Mouse (Mus musculus) intestine, embryonic 16.5 days (tissue): ENCODE results near the gene Pagr1b. TPM values are rescaled to one million over a fixed set of nuclear protein-coding genes. Genes with fewer than 3 reads are reported as not detected.

Source experiments
- ATAC-seq: fragments of 200-750 bp; cut with Nextera tagmentation; 2 replicates; pipeline ENCODE4 v1.8.0; 2017; ENCODE audit warnings: moderate TSS enrichment, moderate library complexity
- H3K27ac ChIP-seq: fragments of 300-500 bp; sonication (generic); 2 replicates; pipeline ENCODE4 v1.5.1; 2014; ENCODE audit warnings: mild to moderate bottlenecking, low read length
- H3K27me3 ChIP-seq: fragments of 300-500 bp; sonication (generic); replicated peaks from 2 replicates; pipeline ENCODE4 v1.6.1; 2014; ENCODE audit warnings: low read length, control low read depth, mixed read lengths; ENCODE audit not compliant: control insufficient read depth, insufficient read depth
- H3K36me3 ChIP-seq: fragments of 300-500 bp; sonication (generic); 2 replicates; pipeline ENCODE4 v1.6.1; 2014; ENCODE audit warnings: low read length, control low read depth; ENCODE audit not compliant: control insufficient read depth, insufficient read depth
- H3K4me1 ChIP-seq: fragments of 300-500 bp; sonication (generic); 2 replicates; pipeline ENCODE4 v1.6.1; 2014; ENCODE audit warnings: low read length, control low read depth, mixed read lengths; ENCODE audit not compliant: control insufficient read depth, insufficient read depth
- H3K4me2 ChIP-seq: fragments of 300-500 bp; sonication (generic); 2 replicates; pipeline ENCODE4 v1.6.1; 2014; ENCODE audit warnings: low read depth, low read length, control low read depth
- H3K4me3 ChIP-seq: fragments of 300-500 bp; sonication (generic); 2 replicates; pipeline ENCODE4 v1.5.1; 2014; ENCODE audit warnings: mild to moderate bottlenecking, low read length
- H3K9ac ChIP-seq: fragments of 300-500 bp; sonication (generic); 2 replicates; pipeline ENCODE4 v1.6.1; 2014; ENCODE audit warnings: low read depth, low read length
- H3K9me3 ChIP-seq: fragments of 300-500 bp; sonication (generic); 2 replicates; pipeline ENCODE4 v1.6.1; 2016; ENCODE audit warnings: low read length, control low read depth; ENCODE audit not compliant: control insufficient read depth
- WGBS: fragments of 180-500 bp; shearing (Covaris S2); extraction: QIAGEN DNeasy Blood & Tissue Kit; methylation state at CpG from one replicate; pipeline ENCODE4 v1.1.7; 2014; 5-methylcytosine and 5-hydroxymethylcytosine counted together
- polyA plus RNA-seq: library from polyadenylated mRNA; unstranded; fragments of >200 nt; fragmentation: Nextera tagmentation; extraction: Ambion mirVana; gene quantifications from 2 replicates; pipeline ENCODE4 v1.2.1, GENCODE M21; 2015

Pagr1b gene
- polyA plus RNA-seq, 1 experiment from 2014 or later: 2.5 TPM

DNA sequence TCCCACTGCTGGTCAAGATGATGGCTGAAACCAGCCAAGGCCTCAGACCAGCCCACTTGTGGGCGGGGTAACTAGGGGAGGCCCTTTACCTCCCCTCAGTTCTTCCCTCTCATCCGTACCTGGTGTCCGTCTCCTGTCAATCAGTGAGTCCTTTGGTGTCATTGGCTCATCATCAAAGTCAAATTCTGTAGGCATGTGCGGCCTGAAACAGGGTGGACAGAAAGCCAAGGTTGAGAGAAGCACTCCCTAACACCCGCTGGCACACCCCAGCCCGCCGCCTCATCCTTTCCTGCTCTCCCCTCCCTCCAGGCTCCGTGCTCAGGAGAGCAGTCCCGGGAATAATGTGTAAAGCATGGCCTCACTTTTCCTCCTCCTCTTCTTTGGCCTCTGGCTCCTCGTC is 203 bp downstream of the Pagr1b start:
- Histone ChIP-seq H3K4me3 (peak overlapping the region; percentile 66), H3K9ac (peak overlapping the region; percentile 83), H3K4me2 (peak overlapping the region; percentile 55), H3K9me3 (no peaks in the 10 kb centered on the region), H3K27me3 (no peaks in the 10 kb centered on the region), H3K36me3 (peaks cover 8% of the 10 kb centered on the region; the same call in 1 of the 2 replicates), H3K27ac (peak overlapping the region; percentile 92), H3K4me1 (peaks cover 52% of the 10 kb centered on the region)
- WGBS: under 1% methylated on average over 10 of the region's 10 CpGs
- ATAC-seq: peak; percentile 32

DNA sequence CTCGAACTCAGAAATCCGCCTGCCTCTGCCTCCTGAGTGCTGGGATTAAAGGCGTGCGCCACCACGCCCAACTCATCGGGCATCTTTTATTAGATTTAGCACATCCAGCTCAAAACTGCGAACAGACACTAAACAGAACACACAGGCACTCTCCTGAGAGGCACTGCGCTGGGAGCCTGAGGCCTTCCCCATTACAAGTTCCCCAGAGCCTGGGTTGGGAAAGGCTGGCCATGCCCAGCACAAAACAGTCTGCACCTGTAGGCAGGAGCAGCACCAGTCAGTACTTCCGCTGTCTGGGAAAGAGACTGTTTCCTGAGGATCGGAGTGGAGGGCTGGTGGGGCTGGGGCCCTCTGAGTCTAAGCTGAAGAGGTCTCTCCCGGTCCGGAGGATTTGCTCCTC is 1.3 kb downstream of the Pagr1b start:
- H3K4me1 ChIP-seq: peaks cover 43% of the 10 kb centered on the region

GRCm38 (mm10) chr7:127014320-127014719 is 2.0 kb downstream of the Pagr1b start, which contains the start of gene Mvp:
Mvp (minus strand) TSS chr7:127014621.
- peak within 1 kb of the TSS; percentile 55 for H3K4me2 ChIP-seq
- peaks cover 40% of the 10 kb centered on the region for H3K4me1 ChIP-seq
- no peak for ATAC-seq
- H3K27ac ChIP-seq: peak within 1 kb of the TSS; percentile 34; the same call in 1 of the 2 replicates
- peaks cover 8% of the 10 kb centered on the region; the same call in 1 of the 2 replicates for H3K36me3 ChIP-seq
- peak within 1 kb of the TSS; percentile 64 for H3K9ac ChIP-seq
- no peaks in the 10 kb centered on the region for H3K9me3 ChIP-seq
- WGBS: 23% methylated on average over 11 of the region's 11 CpGs
- peak within 1 kb of the TSS; percentile 48 for H3K4me3 ChIP-seq
- no peaks in the 10 kb centered on the region for H3K27me3 ChIP-seq

More for the DNA sequence above, 1.3 kb downstream of the Pagr1b start:
- ATAC-seq: no peak
- Histone ChIP-seq H3K4me2 (no peak overlapping the region; the same call in 1 of the 2 replicates), H3K27me3 (no peaks in the 10 kb centered on the region), H3K27ac (no peak overlapping the region), H3K4me3 (no peak overlapping the region), H3K9ac (peak overlapping the region; percentile 10; the same call in 1 of the 2 replicates), H3K36me3 (peaks cover 8% of the 10 kb centered on the region; the same call in 1 of the 2 replicates), H3K9me3 (no peaks in the 10 kb centered on the region)
- 83% methylated on average over 12 of the region's 12 CpGs for WGBS

DNA sequence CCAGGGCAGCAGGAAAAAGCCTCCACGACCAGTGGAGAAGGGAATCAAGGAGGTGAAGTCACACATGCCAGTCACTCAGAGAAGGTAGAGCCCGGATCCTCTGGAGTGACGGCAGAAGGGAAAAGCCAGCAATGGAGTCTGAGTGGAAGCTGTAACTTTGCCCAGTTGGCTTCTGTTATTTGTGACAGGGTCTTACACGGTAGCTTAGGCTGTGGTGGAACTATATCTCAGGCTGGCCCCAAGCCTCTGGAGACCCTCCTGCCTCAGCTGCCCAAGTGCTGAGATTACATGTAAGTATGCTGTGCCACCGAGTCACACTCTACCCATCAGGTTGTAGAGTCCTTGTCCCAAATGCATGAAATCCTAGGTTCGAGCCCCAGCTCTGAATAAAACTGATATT is 2.9 kb downstream of the Pagr1b start:
- no peak for ATAC-seq
- peak overlapping the region; percentile 48 for H3K4me3 ChIP-seq
- no peaks in the 10 kb centered on the region for H3K9me3 ChIP-seq
- no peak overlapping the region for H3K27ac ChIP-seq
- H3K4me2 ChIP-seq: peak overlapping the region; percentile 53
- peaks cover 39% of the 10 kb centered on the region for H3K4me1 ChIP-seq
- peak overlapping the region; percentile 64; the same call in 1 of the 2 replicates for H3K9ac ChIP-seq
- 90% methylated on average over 6 of the region's 6 CpGs for WGBS
- H3K27me3 ChIP-seq: no peaks in the 10 kb centered on the region
- H3K36me3 ChIP-seq: peaks cover 8% of the 10 kb centered on the region; the same call in 1 of the 2 replicates

GRCm38 (mm10) chr7:127012845-127013244 is 3.4 kb downstream of the Pagr1b start:
- Histone ChIP-seq H3K4me1 (peaks cover 37% of the 10 kb centered on the region), H3K36me3 (peaks cover 8% of the 10 kb centered on the region; the same call in 1 of the 2 replicates), H3K9ac (no peak overlapping the region), H3K27me3 (no peaks in the 10 kb centered on the region), H3K27ac (no peak overlapping the region), H3K9me3 (no peaks in the 10 kb centered on the region), H3K4me2 (no peak overlapping the region), H3K4me3 (no peak overlapping the region)
- 95% methylated on average over 10 of the region's 10 CpGs for WGBS
- ATAC-seq: no peak

- H3K9me3 ChIP-seq: no peaks in the 10 kb centered on the region
- no peak for ATAC-seq
- no peak overlapping the region for H3K4me3 ChIP-seq
- H3K27me3 ChIP-seq: no peaks in the 10 kb centered on the region
- no peak overlapping the region for H3K27ac ChIP-seq
- peaks cover 35% of the 10 kb centered on the region for H3K4me1 ChIP-seq
- H3K4me2 ChIP-seq: no peak overlapping the region
- H3K9ac ChIP-seq: no peak overlapping the region
- H3K36me3 ChIP-seq: peaks cover 8% of the 10 kb centered on the region; the same call in 1 of the 2 replicates
- WGBS: 84% methylated on average over 6 of the region's 6 CpGs
These were observed 3.9 kb downstream of the Pagr1b start for GRCm38 (mm10) chr7:127012374-127012773.

DNA sequence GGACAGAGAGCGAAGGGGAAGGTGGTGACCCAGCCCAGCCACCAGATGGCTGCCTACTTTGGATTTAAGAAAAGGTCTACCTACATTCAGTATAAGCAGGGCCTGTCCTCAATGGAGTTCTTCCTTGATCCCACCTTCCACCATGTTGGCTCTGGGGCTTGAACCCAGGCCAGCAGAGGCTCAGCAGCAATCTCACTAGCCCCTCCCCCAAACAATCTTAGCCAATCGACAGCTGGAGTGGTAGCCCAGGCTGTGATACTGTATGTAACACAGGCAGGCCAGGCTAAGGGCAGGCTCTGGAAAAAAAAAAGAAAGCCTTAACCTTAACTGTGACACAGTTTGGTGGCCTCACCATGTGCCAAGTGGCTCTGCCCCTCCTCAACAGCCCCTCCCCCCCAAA is 4.6 kb downstream of the Pagr1b start:
- Histone ChIP-seq H3K36me3 (peaks cover 8% of the 10 kb centered on the region; the same call in 1 of the 2 replicates), H3K4me3 (no peak overlapping the region), H3K9me3 (no peaks in the 10 kb centered on the region), H3K27me3 (no peaks in the 10 kb centered on the region), H3K4me1 (peaks cover 35% of the 10 kb centered on the region), H3K27ac (0 out of 2 replicates have a peak overlapping the region, but pooled peaks have one; percentile 1), H3K4me2 (no peak overlapping the region), H3K9ac (no peak overlapping the region; the same call in 1 of the 2 replicates)
- 74% methylated on average over 2 of the region's 2 CpGs for WGBS
- no peak for ATAC-seq

GRCm38 (mm10) chr7:127011051-127011450 is 5.2 kb downstream of the Pagr1b start:
- Histone ChIP-seq H3K36me3 (peaks cover 8% of the 10 kb centered on the region; the same call in 1 of the 2 replicates), H3K4me3 (no peak overlapping the region), H3K4me1 (peaks cover 35% of the 10 kb centered on the region), H3K4me2 (no peak overlapping the region), H3K9me3 (no peaks in the 10 kb centered on the region), H3K9ac (no peak overlapping the region), H3K27me3 (no peaks in the 10 kb centered on the region), H3K27ac (peak overlapping the region; percentile 26; the same call in 1 of the 2 replicates)
- WGBS: 87% methylated on average over 2 of the region's 2 CpGs
- no peak for ATAC-seq

GRCm38 (mm10) chr7:127009307-127010085 is 6.8 kb downstream of the Pagr1b start:
- Histone ChIP-seq H3K4me1 (peaks cover 22% of the 10 kb centered on the region), H3K36me3 (peaks cover 3% of the 10 kb centered on the region; the same call in 1 of the 2 replicates), H3K4me3 (no peak overlapping the region), H3K9me3 (no peaks in the 10 kb centered on the region), H3K9ac (peak overlapping the region; percentile 49), H3K4me2 (0 out of 2 replicates have a peak overlapping the region, but pooled peaks have one; percentile 15), H3K27me3 (no peaks in the 10 kb centered on the region), H3K27ac (peak overlapping the region; percentile 95)
- WGBS: 80% methylated on average over 17 of the region's 17 CpGs
- ATAC-seq: peak; percentile 24
